Mouse (Mus musculus): ENCODE measurements around the gene Btnl1. TPM values are rescaled to one million over a fixed set of nuclear protein-coding genes. Genes with fewer than 3 reads are reported as not detected.

The Btnl1 gene
- total RNA-seq, 2 experiments from 2014 or later: not detected

DNA sequence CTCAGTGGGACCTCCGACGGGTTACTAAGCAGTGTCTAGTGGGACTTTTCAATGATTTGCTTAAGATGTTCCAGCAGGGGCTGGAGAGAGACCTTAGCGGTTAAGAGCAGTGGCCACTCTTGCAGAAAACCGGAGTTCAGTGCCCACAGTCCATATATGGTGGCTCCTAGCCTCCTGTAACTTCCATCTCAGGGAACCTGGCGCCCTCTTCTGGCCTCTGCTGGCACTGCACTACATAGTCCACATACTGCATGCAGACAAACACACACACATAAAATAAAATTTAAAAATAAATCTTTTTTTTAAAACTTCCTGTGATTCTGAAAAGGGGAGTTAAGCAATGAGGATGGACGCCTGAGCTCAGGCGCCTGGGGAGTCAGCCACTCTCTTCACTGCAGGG lies 6.3 kb downstream of the Btnl1 start:
- no peak for DNase-seq (ENCODE audit: low spot score in 2 of 2)

DNA sequence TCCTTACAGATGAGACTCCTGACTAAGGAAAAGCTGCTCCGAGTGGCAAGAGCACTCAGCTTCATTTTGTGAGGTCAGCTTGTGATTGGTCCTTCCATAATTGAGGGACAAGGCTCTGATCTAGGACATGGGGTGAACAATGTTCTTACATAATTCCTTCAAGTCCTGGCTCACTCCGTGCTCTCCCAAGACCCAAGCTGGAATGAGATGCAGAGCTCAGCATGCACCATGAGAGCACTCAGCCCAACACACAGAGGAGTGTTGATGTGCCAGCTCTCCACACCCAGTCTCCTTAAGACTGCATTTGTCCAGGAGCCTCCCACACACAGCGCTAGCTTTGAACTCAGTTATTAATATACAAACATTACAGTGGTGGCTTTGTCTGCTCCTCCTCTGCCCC lies 7.8 kb downstream of the Btnl1 start:
- DNase-seq (ENCODE audit: low spot score in 2 of 2): no peak

GRCm38 (mm10) chr17:34386656-34387055 lies 9.7 kb downstream of the Btnl1 start:
- DNase-seq (ENCODE audit: low spot score in 2 of 2): no peak

GRCm38 (mm10) chr17:34388513-34388912 lies 11.6 kb downstream of the Btnl1 start:
- no peak for DNase-seq (ENCODE audit: low spot score in 2 of 2)

DNA sequence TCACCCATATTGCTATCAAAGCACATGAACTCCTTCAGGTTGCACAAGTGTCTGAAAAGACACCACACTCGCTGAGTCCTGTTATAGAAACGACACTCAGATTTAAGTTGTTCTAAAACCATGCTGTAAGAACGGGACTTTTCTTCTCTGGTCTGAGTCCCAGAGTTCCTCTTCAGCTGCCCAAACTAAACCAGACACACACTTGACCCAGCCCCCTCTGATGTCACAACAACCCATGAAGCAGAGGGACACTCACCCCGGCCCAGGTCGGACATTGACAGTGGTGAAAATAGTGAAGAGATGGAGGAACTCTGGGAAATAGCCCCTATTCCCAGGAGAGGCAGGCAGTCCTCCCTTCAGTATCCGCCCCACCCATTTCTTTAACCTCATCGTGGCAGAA lies 14.6 kb downstream of the Btnl1 start:
- DNase-seq (ENCODE audit: low spot score in 2 of 2): no peak

DNA sequence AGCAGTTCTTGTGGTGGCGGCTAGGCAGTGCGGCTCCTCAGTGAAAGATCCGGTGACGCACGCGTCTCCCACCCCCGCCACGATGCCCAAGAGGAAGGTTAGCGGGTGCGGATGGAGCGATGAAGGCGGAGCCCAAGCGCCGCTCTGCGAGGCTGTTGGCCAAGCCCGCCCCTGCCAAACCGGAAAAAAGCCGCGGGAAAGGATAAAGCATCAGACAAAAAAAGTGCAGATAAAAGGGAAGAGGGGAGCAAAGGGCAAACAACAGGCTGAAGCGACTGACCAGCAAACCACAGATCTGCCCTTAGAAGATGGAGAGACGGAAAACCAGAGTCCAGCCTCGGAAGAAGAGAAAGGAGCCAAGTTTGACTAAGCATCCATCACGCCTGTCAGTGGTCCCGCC lies 15.4 kb downstream of the Btnl1 start:
- no peak for DNase-seq (ENCODE audit: low spot score in 2 of 2)

DNA sequence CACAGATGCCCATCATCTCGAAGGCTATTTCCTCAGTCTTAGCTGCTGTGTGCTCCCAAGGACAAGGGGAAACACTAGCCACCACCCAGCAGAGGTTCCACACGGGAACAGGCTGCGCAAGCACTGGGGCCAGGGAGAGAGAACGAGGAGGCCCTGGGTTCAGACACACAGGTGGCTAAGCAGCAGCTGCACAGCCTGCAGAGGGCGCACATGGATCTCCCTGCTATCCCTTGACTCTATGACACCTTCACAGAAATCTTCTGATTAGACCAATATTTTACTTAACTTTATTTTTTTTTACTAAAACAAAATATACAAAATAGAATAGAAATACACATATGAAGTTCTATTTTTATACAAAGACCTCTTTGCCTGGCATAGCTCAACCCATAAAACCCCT lies 20.4 kb downstream of the Btnl1 start:
- no peak for DNase-seq (ENCODE audit: low spot score in 2 of 2)

- DNase-seq (ENCODE audit: low spot score in 2 of 2): no peak
Observed at GRCm38 (mm10) chr17:34398058-34398710, 21.3 kb downstream of the Btnl1 start.

GRCm38 (mm10) chr17:34398711-34399393 lies 21.9 kb downstream of the Btnl1 start, which contains the start of gene BC051142:
BC051142 (plus strand) TSS chr17:34398820.
- peak; percentile 33 to 60 for DNase-seq (ENCODE audit: low spot score in 2 of 2)

DNA sequence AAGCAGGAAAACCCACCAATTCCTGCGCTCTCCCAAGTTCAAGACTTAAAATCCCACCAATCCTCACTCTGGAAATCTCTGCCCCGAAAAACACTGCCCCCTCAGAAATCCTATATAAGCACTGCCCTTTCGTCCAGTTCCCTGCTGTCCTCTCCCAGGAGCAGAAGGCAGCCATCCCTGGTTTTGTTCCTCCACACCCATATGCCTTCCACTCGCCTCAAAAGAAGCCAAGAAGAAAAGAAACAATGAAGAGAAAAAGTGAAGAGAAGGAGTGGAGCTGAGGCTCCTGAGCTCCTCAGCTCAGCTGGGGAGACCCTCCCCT lies 22.4 kb downstream of the Btnl1 start:
- no peak for DNase-seq (ENCODE audit: low spot score in 2 of 2)

DNA sequence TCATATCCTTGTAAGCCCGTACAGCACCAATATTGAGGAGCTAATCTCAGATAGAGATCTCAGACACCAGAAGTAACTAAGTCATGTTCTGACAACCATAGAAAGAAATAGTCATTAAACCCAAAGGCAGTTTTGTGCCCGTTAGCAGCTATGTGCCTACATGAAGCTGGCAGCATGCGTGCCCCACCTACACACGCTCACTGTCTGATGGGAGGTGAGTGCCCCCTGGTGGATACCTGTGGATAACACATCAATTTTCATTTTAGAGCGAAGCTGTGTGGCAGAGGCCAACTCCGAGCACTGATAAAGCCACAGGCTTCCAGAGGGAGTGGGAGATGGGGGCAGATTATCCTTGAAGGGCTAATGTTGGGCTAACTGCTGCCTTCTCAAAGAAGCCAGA lies 34.2 kb downstream of the Btnl1 start:
- peak in 1 of 2 experiments; percentile 49 for DNase-seq (ENCODE audit: low spot score in 2 of 2)

GRCm38 (mm10) chr17:34420014-34420413 lies 43.1 kb downstream of the Btnl1 start:
- no peak for DNase-seq (ENCODE audit: low spot score in 2 of 2)

DNA sequence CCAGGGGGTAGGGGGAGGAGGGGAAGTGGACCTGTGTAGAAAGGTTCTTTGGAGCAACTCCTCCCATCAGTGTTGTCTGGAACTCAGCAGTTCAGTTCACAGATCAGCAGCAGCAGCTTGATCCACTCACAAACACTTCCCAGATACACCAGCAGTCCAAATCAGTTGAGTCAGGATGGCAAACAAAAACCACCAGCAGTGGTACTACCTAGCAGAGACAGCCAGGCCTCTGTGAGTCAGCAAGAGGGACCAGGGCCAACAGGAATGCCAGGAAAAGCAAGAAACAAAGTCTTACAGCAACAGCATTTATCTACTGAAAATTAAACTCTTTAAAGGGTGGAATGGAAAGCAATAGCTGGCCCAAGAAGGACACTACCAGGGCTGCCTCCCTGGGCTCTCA lies 50.7 kb downstream of the Btnl1 start:
- DNase-seq (ENCODE audit: low spot score in 2 of 2): no peak

Other genes starting within 250 kb of the Btnl1 start
- gene H2-DMb2, start 233.8 kb upstream of the Btnl1 start, total RNA-seq (2021): 1 to 10 TPM; 1.2 to 3.0 TPM
- 1 to 10 TPM; 1.9 to 3.8 TPM for gene H2-DMb1, start 224.1 kb upstream of the Btnl1 start, total RNA-seq (2021)
- 10 to 100 TPM; 20.8 to 22.1 TPM for gene Tap1, start 189.6 kb upstream of the Btnl1 start, total RNA-seq (2021)
- gene Psmb9, start 189.4 kb upstream of the Btnl1 start, total RNA-seq (2021): 10 to 100 TPM; 12.6 to 15.0 TPM
- 10 to 100 TPM; 25.0 to 27.4 TPM for gene Psmb8, start 179.4 kb upstream of the Btnl1 start, total RNA-seq (2021)
- 10 to 100 TPM; 32.9 to 33.2 TPM for gene Tap2, start 173.6 kb upstream of the Btnl1 start, total RNA-seq (2021)
- gene H2-Ob, start 138.2 kb upstream of the Btnl1 start, total RNA-seq (2021): under 1 TPM; 0.28 to 0.65 TPM
- gene H2-Ab1, start 119.4 kb upstream of the Btnl1 start, total RNA-seq (2021): 10 to 100 TPM; 11.1 to 12.8 TPM
- 10 to 100 TPM in 1 of 2 experiments, 1 to 10 TPM in 1; 9.1 to 15.9 TPM for gene H2-Aa, start 89.3 kb upstream of the Btnl1 start, total RNA-seq (2021)
- gene H2-Eb1, start 71.3 kb upstream of the Btnl1 start, total RNA-seq (2021): 10 to 100 TPM in 1 of 2 experiments, 1 to 10 TPM in 1; 5.7 to 12.3 TPM
- gene H2-Eb2, start 51.5 kb upstream of the Btnl1 start, total RNA-seq (2021): not detected
- gene Btnl2, start 22.3 kb upstream of the Btnl1 start, total RNA-seq (2021): under 1 TPM; 0.45 TPM
- 1 to 10 TPM; 5.8 to 6.3 TPM for gene BC051142, start 21.7 kb downstream of the Btnl1 start, total RNA-seq (2021)
- not detected for gene Btnl4, start 100.2 kb downstream of the Btnl1 start, total RNA-seq (2021)
- not detected for gene Btnl6, start 140.2 kb downstream of the Btnl1 start, total RNA-seq (2021)
- gene Notch4, start 187.1 kb downstream of the Btnl1 start, total RNA-seq (2021): 10 to 100 TPM; 36.1 to 37.1 TPM
- gene Gpsm3, start 212.7 kb downstream of the Btnl1 start, total RNA-seq (2021): 10 to 100 TPM in 1 of 2 experiments, 1 to 10 TPM in 1; 8.1 to 11.9 TPM
- gene Pbx2, start 214.1 kb downstream of the Btnl1 start, total RNA-seq (2021): 10 to 100 TPM; 61.7 to 63.6 TPM
- 1 to 10 TPM; 9.0 to 9.2 TPM for gene Ager, start 220.7 kb downstream of the Btnl1 start, total RNA-seq (2021)
- gene Rnf5, start 226.6 kb downstream of the Btnl1 start, total RNA-seq (2021): 10 to 100 TPM; 66.5 to 74.2 TPM
- gene Agpat1, start 227.1 kb downstream of the Btnl1 start, total RNA-seq (2021): 10 to 100 TPM; 73.4 to 77.7 TPM
- 10 to 100 TPM; 10.8 to 14.2 TPM for gene Egfl8, start 238.8 kb downstream of the Btnl1 start, total RNA-seq (2021)